Mouse (Mus musculus): Measurements from ENCODE around the gene Aldh1a3. TPM values are rescaled to one million over a fixed set of nuclear protein-coding genes. Genes with fewer than 3 reads are reported as not detected.
A peak's percentile ranks its signal among the peaks of the same experiment; 100 is the strongest.

Aldh1a3 gene
- polyA plus RNA-seq, 1 experiment from 2014 or later = 1.5 TPM

DNA sequence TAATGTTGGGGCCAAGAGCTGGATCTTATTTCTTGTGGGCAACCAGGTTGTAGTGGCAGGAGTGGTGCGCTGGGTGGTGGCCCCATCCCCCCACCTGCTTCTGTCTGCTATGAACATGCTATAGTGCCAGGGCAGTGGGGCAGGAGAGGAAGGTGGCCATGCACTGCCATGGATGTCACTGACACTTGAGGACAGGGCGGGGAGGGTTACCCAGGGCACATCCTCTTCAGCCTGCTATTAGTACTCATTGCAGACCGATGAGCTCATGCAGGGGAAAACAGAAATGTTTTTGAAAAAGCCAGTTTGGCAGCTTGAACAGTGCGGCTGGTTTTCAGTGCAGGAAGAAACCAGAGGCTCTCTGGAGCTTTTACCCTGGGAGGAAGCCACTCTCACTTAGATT is 10.5 kb downstream of the Aldh1a3 start:
- no peaks in the 10 kb centered on the region for H3K9me3 ChIP-seq (ENCODE audit: low read depth, low read length)
- no peak overlapping the region for H3K9ac ChIP-seq
- no peak overlapping the region for H3K27ac ChIP-seq (ENCODE audit: low read depth)
- DNase-seq (no peak), ATAC-seq (ENCODE audit: insufficient read depth) (no peak)
- no peak for TF ChIP-seq CTCF (IDR thresholded peaks at IDR 0.05; ENCODE audit: low read depth)
- H3K4me3 ChIP-seq (ENCODE audit: low read depth, low read length) = no peak overlapping the region
- no peaks in the 10 kb centered on the region for H3K36me3 ChIP-seq (ENCODE audit: insufficient read depth)
- no peaks in the 10 kb centered on the region for H3K4me1 ChIP-seq (ENCODE audit: insufficient read depth)
- no peaks in the 10 kb centered on the region for H3K27me3 ChIP-seq (ENCODE audit: insufficient read depth, low read length)
- H3K4me2 ChIP-seq = no peak overlapping the region
- WGBS = 62% methylated on average over 4 of the region's 4 CpGs

DNA sequence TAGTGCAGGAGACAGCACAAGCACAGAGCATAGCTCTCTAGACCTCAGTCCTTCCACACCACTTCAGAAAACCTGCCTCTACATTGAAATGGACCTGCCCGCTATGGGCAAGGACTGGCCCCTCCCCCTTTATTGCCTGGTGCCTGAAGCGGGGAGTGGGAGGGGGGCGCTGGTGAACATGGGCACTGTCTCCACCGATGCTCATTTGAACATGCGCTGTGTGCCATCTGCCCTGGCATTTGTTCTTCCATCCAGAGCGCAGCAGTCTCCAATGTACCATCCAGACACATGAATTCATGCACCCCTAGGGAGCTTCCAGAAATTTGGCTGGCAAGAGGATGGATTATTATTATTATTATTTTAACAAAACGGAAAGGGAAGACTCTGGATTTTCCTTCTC is 14.2 kb downstream of the Aldh1a3 start:
- no peak for ATAC-seq (ENCODE audit: insufficient read depth)
- Histone ChIP-seq H3K27me3 (ENCODE audit: insufficient read depth, low read length) (no peaks in the 10 kb centered on the region), H3K9me3 (ENCODE audit: low read depth, low read length) (no peaks in the 10 kb centered on the region), H3K9ac (no peak overlapping the region), H3K27ac (ENCODE audit: low read depth) (no peak overlapping the region), H3K4me1 (ENCODE audit: insufficient read depth) (no peaks in the 10 kb centered on the region), H3K36me3 (ENCODE audit: insufficient read depth) (no peaks in the 10 kb centered on the region), H3K4me2 (no peak overlapping the region), H3K4me3 (ENCODE audit: low read depth, low read length) (no peak overlapping the region)
- no peak for TF ChIP-seq CTCF (IDR thresholded peaks at IDR 0.05; ENCODE audit: low read depth)
- 79% methylated on average over 7 of the region's 7 CpGs for WGBS
- DNase-seq = no peak

DNA sequence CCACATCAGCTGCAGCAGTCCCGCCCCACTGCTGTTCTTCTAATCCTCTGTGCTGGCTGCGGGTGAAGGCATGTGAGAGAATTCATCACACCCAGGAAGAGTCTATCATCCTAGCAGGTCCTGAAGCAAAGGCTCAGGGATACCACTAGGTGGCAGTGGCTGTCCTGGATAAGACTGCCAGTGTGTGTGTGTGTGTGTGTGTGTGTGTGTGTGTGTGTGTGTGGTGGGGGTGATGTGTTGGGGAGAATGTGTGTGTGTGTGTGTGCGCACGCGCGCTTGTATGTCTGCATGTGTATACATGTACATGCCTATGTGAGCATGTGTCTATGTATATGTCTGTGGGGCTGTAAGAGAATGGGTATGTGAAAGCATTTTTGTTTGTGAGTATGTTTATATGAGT is 17.9 kb downstream of the Aldh1a3 start:
- Histone ChIP-seq H3K36me3 (ENCODE audit: insufficient read depth) (no peaks in the 10 kb centered on the region), H3K27me3 (ENCODE audit: insufficient read depth, low read length) (no peaks in the 10 kb centered on the region), H3K9me3 (ENCODE audit: low read depth, low read length) (no peaks in the 10 kb centered on the region), H3K4me3 (ENCODE audit: low read depth, low read length) (no peak overlapping the region), H3K27ac (ENCODE audit: low read depth) (no peak overlapping the region), H3K4me2 (no peak overlapping the region), H3K4me1 (ENCODE audit: insufficient read depth) (peaks cover 14% of the 10 kb centered on the region), H3K9ac (no peak overlapping the region)
- WGBS = 63% methylated on average over 6 of the region's 6 CpGs
- TF ChIP-seq CTCF (IDR thresholded peaks at IDR 0.05; ENCODE audit: low read depth) = peak; percentile 91
- DNase-seq (peak; percentile 69), ATAC-seq (ENCODE audit: insufficient read depth) (peak; percentile 16; the same call in 1 of the 2 replicates)

DNA sequence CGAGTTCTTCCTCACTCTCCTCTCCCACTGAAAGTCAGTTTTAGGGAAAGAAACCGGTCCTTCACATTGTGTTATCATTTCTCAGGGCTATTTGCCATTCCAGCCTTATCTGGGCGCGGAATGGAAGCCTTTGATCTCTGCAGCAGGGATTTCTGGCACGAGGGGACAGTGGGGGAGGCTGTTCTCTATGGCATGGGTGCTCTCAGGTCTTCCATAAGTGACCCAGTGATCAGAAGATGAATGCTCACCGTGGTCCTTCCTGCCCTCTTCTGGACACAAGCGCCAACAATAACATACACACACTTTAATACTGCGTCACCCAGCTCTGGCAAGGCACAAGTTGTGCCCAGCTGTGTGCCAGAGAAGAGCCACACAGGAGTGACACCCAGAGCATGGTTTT is 20.3 kb downstream of the Aldh1a3 start:
- 36% methylated on average over 8 of the region's 8 CpGs for WGBS
- TF ChIP-seq CTCF (IDR thresholded peaks at IDR 0.05; ENCODE audit: low read depth) = no peak
- no peak for DNase-seq

DNA sequence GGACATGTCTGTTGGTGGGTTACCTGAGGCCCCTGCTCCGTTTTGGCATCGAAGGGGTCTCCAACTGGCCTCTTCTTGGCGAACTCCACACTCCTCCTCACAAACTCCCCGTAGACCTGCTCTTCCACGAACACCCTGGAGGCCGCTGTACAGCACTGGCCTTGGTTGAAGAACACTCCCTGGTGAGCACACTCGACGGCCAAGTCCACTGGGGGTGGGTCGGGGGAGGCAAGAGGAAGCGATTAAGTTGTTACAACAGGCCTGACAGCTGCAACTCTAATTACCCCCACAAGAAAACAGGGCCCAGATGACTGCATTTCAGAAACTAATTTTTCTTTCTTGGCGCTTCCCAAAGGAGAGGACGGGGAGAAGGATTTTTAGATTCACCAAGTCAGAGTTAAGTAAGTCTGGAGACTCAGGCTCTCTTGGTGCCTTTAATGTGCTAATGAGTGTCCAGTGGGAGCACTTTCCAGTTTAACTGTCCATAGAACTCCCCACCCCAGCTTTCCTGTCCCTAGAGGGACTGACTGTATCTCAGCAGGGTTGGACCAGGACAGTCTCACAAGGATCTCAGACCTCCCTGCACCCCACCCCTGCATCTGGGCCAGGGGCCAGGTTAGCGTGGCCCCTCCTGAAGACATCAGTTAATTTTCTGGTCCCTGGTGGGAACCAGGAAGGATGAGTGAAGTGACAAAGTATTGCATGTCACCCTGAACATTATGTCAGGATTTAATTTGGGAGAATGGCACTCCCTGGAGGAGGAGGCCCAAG is 21.2 kb downstream of the Aldh1a3 start:
- TF ChIP-seq CTCF (IDR thresholded peaks at IDR 0.05; ENCODE audit: low read depth) = no peak
- Histone ChIP-seq H3K4me1 (ENCODE audit: insufficient read depth) (peaks cover 14% of the 10 kb centered on the region), H3K4me3 (ENCODE audit: low read depth, low read length) (no peak overlapping the region), H3K9ac (no peak overlapping the region), H3K4me2 (no peak overlapping the region), H3K9me3 (ENCODE audit: low read depth, low read length) (no peaks in the 10 kb centered on the region), H3K27ac (ENCODE audit: low read depth) (no peak overlapping the region), H3K36me3 (ENCODE audit: insufficient read depth) (no peaks in the 10 kb centered on the region), H3K27me3 (ENCODE audit: insufficient read depth, low read length) (no peaks in the 10 kb centered on the region)
- no peak for DNase-seq
- 40% methylated on average over 13 of the region's 13 CpGs for WGBS
- ATAC-seq (ENCODE audit: insufficient read depth) = no peak

More for the DNA sequence above, 20.3 kb downstream of the Aldh1a3 start:
- no peak for ATAC-seq (ENCODE audit: insufficient read depth)
- H3K36me3 ChIP-seq (ENCODE audit: insufficient read depth) = no peaks in the 10 kb centered on the region
- H3K4me3 ChIP-seq (ENCODE audit: low read depth, low read length) = no peak overlapping the region
- H3K4me1 ChIP-seq (ENCODE audit: insufficient read depth) = peaks cover 14% of the 10 kb centered on the region
- H3K9ac ChIP-seq = no peak overlapping the region
- no peaks in the 10 kb centered on the region for H3K9me3 ChIP-seq (ENCODE audit: low read depth, low read length)
- no peaks in the 10 kb centered on the region for H3K27me3 ChIP-seq (ENCODE audit: insufficient read depth, low read length)
- no peak overlapping the region for H3K27ac ChIP-seq (ENCODE audit: low read depth)
- no peak overlapping the region for H3K4me2 ChIP-seq

DNA sequence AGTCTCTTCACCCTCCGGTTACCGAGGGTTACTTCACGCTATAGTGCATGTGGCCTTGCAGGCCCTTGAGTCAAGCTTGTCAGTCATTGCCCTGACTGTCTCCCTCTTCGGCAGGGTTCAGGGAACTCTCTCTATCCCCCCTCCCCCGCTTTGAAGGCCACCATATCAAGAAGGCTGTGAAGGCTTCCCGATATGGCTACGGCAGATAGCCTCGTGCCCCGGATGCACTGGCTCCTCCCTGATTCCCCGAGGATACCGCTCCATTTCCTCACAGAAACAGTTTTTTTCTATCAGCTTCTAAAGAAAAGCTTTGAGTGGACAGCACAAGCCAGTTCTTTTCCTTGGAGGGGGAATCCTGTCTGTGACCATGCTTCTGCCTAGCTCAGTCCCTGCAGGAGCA is 21.8 kb downstream of the Aldh1a3 start:
- ATAC-seq (ENCODE audit: insufficient read depth) = no peak
- Histone ChIP-seq H3K36me3 (ENCODE audit: insufficient read depth) (no peaks in the 10 kb centered on the region), H3K4me1 (ENCODE audit: insufficient read depth) (peaks cover 14% of the 10 kb centered on the region), H3K27me3 (ENCODE audit: insufficient read depth, low read length) (no peaks in the 10 kb centered on the region), H3K9me3 (ENCODE audit: low read depth, low read length) (no peaks in the 10 kb centered on the region), H3K27ac (ENCODE audit: low read depth) (no peak overlapping the region), H3K9ac (no peak overlapping the region), H3K4me3 (ENCODE audit: low read depth, low read length) (no peak overlapping the region), H3K4me2 (no peak overlapping the region)
- no peak for DNase-seq
- 42% methylated on average over 11 of the region's 11 CpGs for WGBS
- no peak for TF ChIP-seq CTCF (IDR thresholded peaks at IDR 0.05; ENCODE audit: low read depth)

DNA sequence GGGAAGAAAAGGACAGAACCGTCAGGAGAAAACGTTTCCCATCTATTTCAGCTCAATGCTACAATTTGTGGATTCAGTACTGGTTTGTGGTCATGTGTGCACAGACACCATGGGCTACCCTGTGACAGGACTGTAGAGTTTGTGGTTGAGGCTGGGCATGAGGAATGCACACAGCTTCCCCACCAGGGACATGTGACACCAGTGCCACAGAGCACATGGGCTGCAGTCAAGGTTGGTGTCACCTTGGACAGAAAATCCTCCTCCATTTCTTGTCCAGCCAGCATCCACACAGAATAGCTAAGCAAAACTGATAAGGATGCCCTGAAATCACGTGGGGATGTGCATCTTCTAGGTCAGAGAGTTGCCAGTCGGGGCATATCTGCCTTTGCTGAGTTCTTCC is 22.5 kb downstream of the Aldh1a3 start:
- no peak overlapping the region for H3K4me2 ChIP-seq
- ATAC-seq (ENCODE audit: insufficient read depth) (no peak), DNase-seq (no peak)
- peaks cover 14% of the 10 kb centered on the region for H3K4me1 ChIP-seq (ENCODE audit: insufficient read depth)
- no peaks in the 10 kb centered on the region for H3K36me3 ChIP-seq (ENCODE audit: insufficient read depth)
- WGBS = 59% methylated on average over 4 of the region's 4 CpGs
- H3K27me3 ChIP-seq (ENCODE audit: insufficient read depth, low read length) = no peaks in the 10 kb centered on the region
- no peak for TF ChIP-seq CTCF (IDR thresholded peaks at IDR 0.05; ENCODE audit: low read depth)
- H3K4me3 ChIP-seq (ENCODE audit: low read depth, low read length) = no peak overlapping the region
- H3K27ac ChIP-seq (ENCODE audit: low read depth) = no peak overlapping the region
- no peak overlapping the region for H3K9ac ChIP-seq
- H3K9me3 ChIP-seq (ENCODE audit: low read depth, low read length) = no peaks in the 10 kb centered on the region

Data from lung, embryonic 14.5 days (tissue).